Mouse (Mus musculus): ENCODE data around the gene Pakap.

Gene Pakap

GRCm38 (mm10) chr4:57914193-57915190 lies 346.5 kb downstream of the Pakap start:
- DNase-seq (ENCODE audit: low spot score in 2 of 2) = no peak

- no peak for DNase-seq (ENCODE audit: low spot score in 2 of 2)
Measured at GRCm38 (mm10) chr4:57915216-57915965, 347.4 kb downstream of the Pakap start.

DNA sequence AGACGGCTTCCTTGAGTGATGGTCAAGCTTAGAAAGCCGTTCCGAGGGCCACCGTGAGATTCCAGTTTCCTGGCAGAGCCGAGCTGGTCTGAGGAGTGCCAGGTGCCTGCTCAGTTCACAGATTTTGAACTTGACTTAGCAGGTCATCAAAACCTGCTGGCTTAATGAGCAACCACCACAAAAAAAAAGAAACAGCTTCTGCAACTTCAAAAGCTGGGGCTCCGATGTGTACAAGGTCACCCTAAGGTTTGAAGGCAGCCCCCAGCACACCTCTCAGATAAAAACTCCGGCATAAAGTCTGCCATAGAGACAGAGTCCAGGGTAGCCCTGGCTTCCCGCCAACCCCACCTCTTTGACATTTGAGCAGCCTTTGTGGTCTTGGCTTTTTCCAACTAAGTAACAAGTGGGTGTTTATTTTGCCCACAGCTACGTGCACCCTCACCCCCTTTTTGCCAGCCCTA lies 348.3 kb downstream of the Pakap start, which contains the start of gene D630039A03Rik:
Gene D630039A03Rik (minus strand): TSS at position 97 of the 461 bp plus-strand sequence.
- no peak for DNase-seq (ENCODE audit: low spot score in 2 of 2)

GRCm38 (mm10) chr4:57916711-57917110 lies 348.7 kb downstream of the Pakap start:
- no peak for DNase-seq (ENCODE audit: low spot score in 2 of 2)

- no peak for DNase-seq (ENCODE audit: low spot score in 2 of 2)
Measured at GRCm38 (mm10) chr4:57919494-57920423, 351.8 kb downstream of the Pakap start.

- no peak for DNase-seq (ENCODE audit: low spot score in 2 of 2)
Measured at GRCm38 (mm10) chr4:57920522-57920921, 352.5 kb downstream of the Pakap start.

DNA sequence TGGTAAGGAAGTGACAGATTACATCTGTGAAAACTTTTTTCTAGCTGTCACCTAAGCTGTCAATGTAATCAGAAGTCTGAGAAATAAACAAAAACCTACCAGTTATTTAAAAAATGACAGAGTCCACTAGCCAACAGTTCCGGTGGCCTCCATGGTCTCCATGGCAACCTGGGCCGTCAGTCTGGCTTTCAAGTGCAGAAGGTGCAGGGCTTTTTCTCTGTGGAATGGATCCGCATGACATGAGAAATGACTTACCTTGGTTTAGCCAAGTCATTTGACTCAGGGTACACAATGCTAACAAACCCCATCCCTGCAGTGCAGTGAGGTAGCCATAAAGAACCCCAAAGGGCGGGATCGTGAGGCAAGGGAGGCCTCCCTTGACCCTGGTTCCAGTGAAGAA lies 354.2 kb downstream of the Pakap start:
- DNase-seq (ENCODE audit: low spot score in 2 of 2) = no peak

DNA sequence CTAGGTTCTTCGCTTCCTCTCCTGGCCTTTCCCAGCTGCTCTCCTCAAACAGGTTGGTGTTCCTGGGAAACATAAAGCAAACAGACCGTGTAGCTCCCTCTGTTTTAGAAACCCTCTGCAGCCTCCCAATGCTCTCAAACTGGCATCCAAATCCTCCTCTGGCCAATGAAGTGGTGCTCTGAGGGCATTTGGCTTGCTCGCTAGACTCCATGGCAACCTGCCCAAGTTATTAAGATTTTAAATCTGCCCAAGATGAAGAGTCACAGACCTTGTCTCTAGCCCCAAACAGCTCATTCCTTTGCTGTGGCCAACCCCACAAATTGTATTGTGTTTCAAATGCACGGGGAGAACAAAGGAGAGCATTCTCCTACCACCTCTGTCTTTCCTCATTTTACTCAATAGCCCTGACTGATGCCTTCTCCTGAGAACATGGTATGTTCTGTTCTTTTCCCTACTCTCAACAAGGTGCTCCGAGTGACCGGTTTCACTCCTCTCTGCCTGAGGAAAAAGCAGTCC lies 356.6 kb downstream of the Pakap start:
- no peak for DNase-seq (ENCODE audit: low spot score in 2 of 2)

- DNase-seq (ENCODE audit: low spot score in 2 of 2) = no peak
Measured at GRCm38 (mm10) chr4:57927464-57928205, 359.7 kb downstream of the Pakap start.

DNA sequence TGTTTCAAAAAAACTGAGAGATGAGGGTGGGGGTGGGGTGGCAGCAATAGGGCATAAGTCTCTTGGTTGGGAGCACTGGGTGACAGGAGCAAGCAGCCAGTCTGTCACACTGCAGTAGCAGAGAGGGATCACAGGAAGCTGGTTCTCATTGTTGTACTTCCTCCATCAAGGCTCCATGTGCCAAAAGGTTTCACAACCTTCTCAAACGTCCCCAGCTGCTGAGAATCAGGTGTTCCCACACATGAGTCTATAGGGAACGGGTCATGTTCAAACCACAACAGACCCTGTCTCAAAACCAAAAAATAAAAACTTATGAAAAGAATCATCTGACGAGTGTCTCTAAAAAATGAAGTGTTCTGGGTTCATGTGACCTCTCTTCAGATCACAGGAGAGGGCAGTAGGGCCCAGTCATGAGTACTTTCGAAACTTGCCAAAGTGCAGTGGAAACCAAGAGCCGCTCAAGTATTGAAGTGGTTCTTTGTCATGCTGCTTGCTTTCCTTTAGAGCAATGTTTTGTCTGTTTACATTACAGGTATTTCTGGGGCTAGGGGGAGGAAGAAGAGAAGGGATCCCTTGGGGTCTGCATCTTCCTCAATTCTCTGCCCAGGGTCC lies 362.7 kb downstream of the Pakap start:
- no peak for DNase-seq (ENCODE audit: low spot score in 2 of 2)

- DNase-seq (ENCODE audit: low spot score in 2 of 2) = no peak
Measured at GRCm38 (mm10) chr4:57934181-57934580, 366.2 kb downstream of the Pakap start.

DNA sequence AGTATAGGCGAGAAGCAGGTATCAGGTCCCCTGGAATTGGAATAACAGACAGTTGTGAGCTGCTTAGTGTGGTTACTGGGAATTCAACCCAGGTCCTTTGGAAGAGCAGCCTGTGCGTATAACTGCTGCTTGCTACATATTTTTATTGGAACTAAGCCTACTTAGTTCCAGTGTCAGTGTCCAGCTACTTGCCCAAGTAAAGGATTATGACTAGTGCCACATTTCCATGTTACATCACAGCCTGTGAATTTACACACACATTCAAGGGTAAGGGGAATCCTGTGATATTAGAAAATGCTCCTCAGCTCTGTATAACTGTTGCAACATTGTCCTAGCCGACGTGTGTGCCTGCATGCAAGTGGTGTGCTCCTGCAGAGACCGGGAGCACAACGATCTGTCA lies 369.3 kb downstream of the Pakap start:
- DNase-seq (ENCODE audit: low spot score in 2 of 2) = no peak

DNA sequence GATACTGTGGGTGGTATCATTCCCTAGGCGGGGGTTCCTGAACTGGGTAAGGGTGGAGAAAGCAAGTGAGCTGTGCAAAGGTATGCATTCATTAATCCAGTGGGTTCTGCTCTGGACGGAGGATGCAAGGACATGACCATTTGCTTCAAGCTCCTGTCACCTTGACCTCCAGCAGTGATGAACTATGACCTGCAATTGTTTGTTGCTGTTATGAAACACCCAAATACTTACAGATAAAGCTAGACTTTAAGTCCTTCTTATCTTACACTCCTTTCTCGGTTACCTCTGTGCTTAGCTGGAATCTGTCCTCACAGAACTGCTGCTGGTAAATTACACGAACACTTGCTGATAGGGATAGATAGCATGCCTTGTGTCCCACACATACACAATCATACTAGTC lies 372.7 kb downstream of the Pakap start:
- no peak for DNase-seq (ENCODE audit: low spot score in 2 of 2)

- no peak for DNase-seq (ENCODE audit: low spot score in 2 of 2)
Measured at GRCm38 (mm10) chr4:57942892-57943291, 374.9 kb downstream of the Pakap start.

Measured in frontal cortex, postnatal 25 days (tissue).